Mouse (Mus musculus): ENCODE measurements around the gene Cfap74.

GRCm38 (mm10) chr4:155490990-155491504 lies 82.1 kb downstream of the Cfap74 start, which contains the start of gene Gnb1:
- TF ChIP-seq POLR2A (IDR thresholded peaks at IDR 0.05; ENCODE audit: extremely low read depth, insufficient read depth, low read length) (peak; percentile 23; the same call in 1 of the 2 replicates), CTCF (IDR thresholded peaks at IDR 0.05; ENCODE audit: extremely low read depth, insufficient read depth, low read length) (no peak)
